Mouse (Mus musculus): ENCODE results near the gene Galnt2. TPM values are rescaled to one million over a fixed set of nuclear protein-coding genes. Genes with fewer than 3 reads are reported as not detected.

The Galnt2 gene
- polyA plus RNA-seq, 1 experiment from 2014 or later = 55.8 TPM

GRCm38 (mm10) chr8:124278956-124279689 lies 47.9 kb downstream of the Galnt2 start:
- ATAC-seq (ENCODE audit: low read depth) = no peak
- Histone ChIP-seq H3K27ac (ENCODE audit: low read depth, low read length) (no peak overlapping the region), H3K4me2 (ENCODE audit: low read depth, low read length) (no peak overlapping the region), H3K27me3 (ENCODE audit: control insufficient read depth, insufficient read depth, low read length) (no peaks in the 10 kb centered on the region), H3K9me3 (ENCODE audit: control insufficient read depth, low read length) (no peaks in the 10 kb centered on the region), H3K4me1 (ENCODE audit: control insufficient read depth, insufficient read depth, low read length) (peaks cover 36% of the 10 kb centered on the region), H3K4me3 (ENCODE audit: low read depth, low read length) (no peak overlapping the region), H3K9ac (replicated peaks; ENCODE audit: low read depth, low read length) (no peak overlapping the region), H3K36me3 (ENCODE audit: control insufficient read depth, insufficient read depth, low read length) (no peaks in the 10 kb centered on the region)
- 93% methylated on average over 7 of the region's 7 CpGs for WGBS

GRCm38 (mm10) chr8:124279690-124279985 lies 48.4 kb downstream of the Galnt2 start:
- no peak for ATAC-seq (ENCODE audit: low read depth)
- WGBS = 98% methylated on average over 5 of the region's 5 CpGs
- H3K27me3 ChIP-seq (ENCODE audit: control insufficient read depth, insufficient read depth, low read length) = no peaks in the 10 kb centered on the region
- H3K4me2 ChIP-seq (ENCODE audit: low read depth, low read length) = no peak overlapping the region
- H3K27ac ChIP-seq (ENCODE audit: low read depth, low read length) = no peak overlapping the region
- H3K9ac ChIP-seq (replicated peaks; ENCODE audit: low read depth, low read length) = no peak overlapping the region
- no peaks in the 10 kb centered on the region for H3K9me3 ChIP-seq (ENCODE audit: control insufficient read depth, low read length)
- no peak overlapping the region for H3K4me3 ChIP-seq (ENCODE audit: low read depth, low read length)
- H3K4me1 ChIP-seq (ENCODE audit: control insufficient read depth, insufficient read depth, low read length) = peaks cover 38% of the 10 kb centered on the region
- H3K36me3 ChIP-seq (ENCODE audit: control insufficient read depth, insufficient read depth, low read length) = no peaks in the 10 kb centered on the region

GRCm38 (mm10) chr8:124281700-124282541 lies 50.7 kb downstream of the Galnt2 start:
- Histone ChIP-seq H3K36me3 (ENCODE audit: control insufficient read depth, insufficient read depth, low read length) (no peaks in the 10 kb centered on the region), H3K9ac (replicated peaks; ENCODE audit: low read depth, low read length) (no peak overlapping the region), H3K27me3 (ENCODE audit: control insufficient read depth, insufficient read depth, low read length) (no peaks in the 10 kb centered on the region), H3K4me3 (ENCODE audit: low read depth, low read length) (no peak overlapping the region), H3K9me3 (ENCODE audit: control insufficient read depth, low read length) (no peaks in the 10 kb centered on the region), H3K4me1 (ENCODE audit: control insufficient read depth, insufficient read depth, low read length) (peaks cover 54% of the 10 kb centered on the region), H3K4me2 (ENCODE audit: low read depth, low read length) (no peak overlapping the region), H3K27ac (ENCODE audit: low read depth, low read length) (no peak overlapping the region)
- no peak for ATAC-seq (ENCODE audit: low read depth)
- 57% methylated on average over 11 of the region's 11 CpGs for WGBS

GRCm38 (mm10) chr8:124282878-124283630 lies 51.9 kb downstream of the Galnt2 start:
- WGBS = 57% methylated on average over 12 of the region's 12 CpGs
- Histone ChIP-seq H3K27me3 (ENCODE audit: control insufficient read depth, insufficient read depth, low read length) (no peaks in the 10 kb centered on the region), H3K9me3 (ENCODE audit: control insufficient read depth, low read length) (no peaks in the 10 kb centered on the region), H3K27ac (ENCODE audit: low read depth, low read length) (peak overlapping the region; percentile 65), H3K36me3 (ENCODE audit: control insufficient read depth, insufficient read depth, low read length) (no peaks in the 10 kb centered on the region), H3K9ac (replicated peaks; ENCODE audit: low read depth, low read length) (0 out of 2 replicates have a peak overlapping the region, but pooled peaks have one; percentile 16), H3K4me3 (ENCODE audit: low read depth, low read length) (no peak overlapping the region), H3K4me2 (ENCODE audit: low read depth, low read length) (no peak overlapping the region), H3K4me1 (ENCODE audit: control insufficient read depth, insufficient read depth, low read length) (peaks cover 54% of the 10 kb centered on the region)
- ATAC-seq (ENCODE audit: low read depth) = no peak

- Histone ChIP-seq H3K9ac (replicated peaks; ENCODE audit: low read depth, low read length) (0 out of 2 replicates have a peak overlapping the region, but pooled peaks have one; percentile 16), H3K27ac (ENCODE audit: low read depth, low read length) (peak overlapping the region; percentile 65), H3K9me3 (ENCODE audit: control insufficient read depth, low read length) (no peaks in the 10 kb centered on the region), H3K36me3 (ENCODE audit: control insufficient read depth, insufficient read depth, low read length) (no peaks in the 10 kb centered on the region), H3K4me2 (ENCODE audit: low read depth, low read length) (no peak overlapping the region), H3K4me1 (ENCODE audit: control insufficient read depth, insufficient read depth, low read length) (peaks cover 50% of the 10 kb centered on the region), H3K27me3 (ENCODE audit: control insufficient read depth, insufficient read depth, low read length) (no peaks in the 10 kb centered on the region), H3K4me3 (ENCODE audit: low read depth, low read length) (no peak overlapping the region)
- WGBS = 18% methylated on average over 11 of the region's 11 CpGs
- no peak for ATAC-seq (ENCODE audit: low read depth)
These were observed 52.6 kb downstream of the Galnt2 start for GRCm38 (mm10) chr8:124283644-124284332.

GRCm38 (mm10) chr8:124284333-124284711 lies 53.1 kb downstream of the Galnt2 start:
- H3K27ac ChIP-seq (ENCODE audit: low read depth, low read length) = peak overlapping the region; percentile 65

GRCm38 (mm10) chr8:124284984-124285576 lies 53.9 kb downstream of the Galnt2 start:
- Histone ChIP-seq H3K36me3 (ENCODE audit: control insufficient read depth, insufficient read depth, low read length) (no peaks in the 10 kb centered on the region), H3K27me3 (ENCODE audit: control insufficient read depth, insufficient read depth, low read length) (no peaks in the 10 kb centered on the region), H3K4me3 (ENCODE audit: low read depth, low read length) (no peak overlapping the region), H3K4me2 (ENCODE audit: low read depth, low read length) (no peak overlapping the region), H3K4me1 (ENCODE audit: control insufficient read depth, insufficient read depth, low read length) (peaks cover 50% of the 10 kb centered on the region), H3K9ac (replicated peaks; ENCODE audit: low read depth, low read length) (no peak overlapping the region), H3K9me3 (ENCODE audit: control insufficient read depth, low read length) (no peaks in the 10 kb centered on the region), H3K27ac (ENCODE audit: low read depth, low read length) (peak overlapping the region; percentile 65)
- 7% methylated on average over 9 of the region's 9 CpGs for WGBS
- peak; percentile 36 for ATAC-seq (ENCODE audit: low read depth)

More at GRCm38 (mm10) chr8:124284333-124284711, 53.1 kb downstream of the Galnt2 start:
- Histone ChIP-seq H3K9me3 (ENCODE audit: control insufficient read depth, low read length) (no peaks in the 10 kb centered on the region), H3K4me1 (ENCODE audit: control insufficient read depth, insufficient read depth, low read length) (peaks cover 50% of the 10 kb centered on the region), H3K36me3 (ENCODE audit: control insufficient read depth, insufficient read depth, low read length) (no peaks in the 10 kb centered on the region), H3K9ac (replicated peaks; ENCODE audit: low read depth, low read length) (no peak overlapping the region), H3K4me3 (ENCODE audit: low read depth, low read length) (no peak overlapping the region), H3K4me2 (ENCODE audit: low read depth, low read length) (no peak overlapping the region), H3K27me3 (ENCODE audit: control insufficient read depth, insufficient read depth, low read length) (no peaks in the 10 kb centered on the region)
- WGBS = under 1% methylated on average over 6 of the region's 6 CpGs
- ATAC-seq (ENCODE audit: low read depth) = peak; percentile 68

GRCm38 (mm10) chr8:124286461-124287124 lies 55.4 kb downstream of the Galnt2 start:
- WGBS = 55% methylated on average over 4 of the region's 4 CpGs
- Histone ChIP-seq H3K4me1 (ENCODE audit: control insufficient read depth, insufficient read depth, low read length) (peaks cover 50% of the 10 kb centered on the region), H3K4me2 (ENCODE audit: low read depth, low read length) (no peak overlapping the region), H3K27me3 (ENCODE audit: control insufficient read depth, insufficient read depth, low read length) (no peaks in the 10 kb centered on the region), H3K9ac (replicated peaks; ENCODE audit: low read depth, low read length) (no peak overlapping the region), H3K9me3 (ENCODE audit: control insufficient read depth, low read length) (no peaks in the 10 kb centered on the region), H3K4me3 (ENCODE audit: low read depth, low read length) (no peak overlapping the region), H3K27ac (ENCODE audit: low read depth, low read length) (peak overlapping the region; percentile 65), H3K36me3 (ENCODE audit: control insufficient read depth, insufficient read depth, low read length) (no peaks in the 10 kb centered on the region)
- ATAC-seq (ENCODE audit: low read depth) = peak; percentile 36; the same call in 1 of the 2 replicates

Data from neural tube, embryonic 14.5 days (tissue).